Comparison of ENCODE assay signal across 8 mouse cellular contexts in genomic region chr7:126695210-126695611, GRCm38 (mm10). TPM values are rescaled to one million over a fixed set of nuclear protein-coding genes. Genes with fewer than 3 reads are reported as not detected.
DNase-seq lines count a peak whose midpoint lies in the region; ATAC-seq and TF ChIP-seq lines count a peak whose summit lies in the region.

Gene Bola2, plus strand, starts transcription at chr7:126695401.

- peaks cover 14% of the 10 kb centered on the region for H3K4me1 ChIP-seq in intestine, embryonic 16.5 days (ENCODE audit: control insufficient read depth, insufficient read depth, low read length)
- H3K4me1 ChIP-seq in limb, embryonic 14.5 days (ENCODE audit: control insufficient read depth, insufficient read depth, low read length) = peaks cover 17% of the 10 kb centered on the region
- H3K4me1 ChIP-seq in midbrain, embryonic 14.5 days (ENCODE audit: control insufficient read depth, insufficient read depth, low read length) = peaks cover 18% of the 10 kb centered on the region

- peak; percentile 66 for ATAC-seq in common myeloid progenitor, adult 5-6 weeks (replicated peaks; ENCODE audit: low read depth, poor library complexity, severe bottlenecking)
- peak; percentile 57 for ATAC-seq in granulocyte monocyte progenitor cell, adult 5-6 weeks (replicated peaks; ENCODE audit: poor library complexity, severe bottlenecking)
- peak; percentile 84 for ATAC-seq in intestine, embryonic 16.5 days
- ATAC-seq in limb, embryonic 14.5 days (ENCODE audit: low FRiP score, low read depth) = peak; percentile 56
- peak; percentile 55 for ATAC-seq in midbrain, embryonic 14.5 days (ENCODE audit: low FRiP score, low TSS enrichment)

- peak; percentile 63 for DNase-seq in right cerebral cortex, postnatal 14 days
- DNase-seq in right cerebral cortex, postnatal 36 days (ENCODE audit: low spot score in 2 of 2) = no peak
- peak; percentile 57 for DNase-seq in limb, embryonic 14.5 days (ENCODE audit: low spot score)
- peak; percentile 67 for DNase-seq in midbrain, embryonic 14.5 days
- peak; percentile 69 for DNase-seq in testis, postnatal 14 days (ENCODE audit: low spot score)

- H3K9me3 ChIP-seq in intestine, embryonic 16.5 days (ENCODE audit: control insufficient read depth, low read length) = no peaks in the 10 kb centered on the region
- H3K9me3 ChIP-seq in limb, embryonic 14.5 days (ENCODE audit: control insufficient read depth, low read length) = no peaks in the 10 kb centered on the region
- H3K9me3 ChIP-seq in midbrain, embryonic 14.5 days (ENCODE audit: control insufficient read depth, low read length) = no peaks in the 10 kb centered on the region

- peaks cover 8% of the 10 kb centered on the region; the same call in 1 of the 2 replicates for H3K36me3 ChIP-seq in intestine, embryonic 16.5 days (ENCODE audit: control insufficient read depth, insufficient read depth, low read length)
- peaks cover 26% of the 10 kb centered on the region for H3K36me3 ChIP-seq in limb, embryonic 14.5 days (ENCODE audit: control insufficient read depth, insufficient read depth, low read length)
- H3K36me3 ChIP-seq in midbrain, embryonic 14.5 days (ENCODE audit: control insufficient read depth, insufficient read depth, low read length) = peaks cover 47% of the 10 kb centered on the region

- TF ChIP-seq POLR2A in limb, embryonic 14.5 days (IDR thresholded peaks at IDR 0.05; ENCODE audit: borderline replicate concordance, extremely low read depth, insufficient read depth, insufficient read length) = no peak

- H3K27me3 ChIP-seq in intestine, embryonic 16.5 days (replicated peaks; ENCODE audit: control insufficient read depth, insufficient read depth, low read length) = no peaks in the 10 kb centered on the region
- no peaks in the 10 kb centered on the region for H3K27me3 ChIP-seq in limb, embryonic 14.5 days (ENCODE audit: control insufficient read depth, insufficient read depth, low read length)
- no peaks in the 10 kb centered on the region for H3K27me3 ChIP-seq in midbrain, embryonic 14.5 days (ENCODE audit: control insufficient read depth, insufficient read depth, low read length)

- peak within 1 kb of the TSS; percentile 98 for H3K27ac ChIP-seq in intestine, embryonic 16.5 days (ENCODE audit: low read length)
- peak within 1 kb of the TSS; percentile 94 for H3K27ac ChIP-seq in limb, embryonic 14.5 days (replicated peaks; ENCODE audit: low read depth, low read length)
- H3K27ac ChIP-seq in midbrain, embryonic 14.5 days (replicated peaks; ENCODE audit: low read depth, low read length) = peak within 1 kb of the TSS; percentile 93

- H3K4me2 ChIP-seq in intestine, embryonic 16.5 days (ENCODE audit: low read depth, low read length) = peak within 1 kb of the TSS; percentile 94
- H3K4me2 ChIP-seq in limb, embryonic 14.5 days (replicated peaks; ENCODE audit: low read depth, low read length, severe bottlenecking) = peak within 1 kb of the TSS; percentile 82
- peak within 1 kb of the TSS; percentile 89 for H3K4me2 ChIP-seq in midbrain, embryonic 14.5 days (ENCODE audit: low read length)

- H3K4me3 ChIP-seq in intestine, embryonic 16.5 days (ENCODE audit: low read length) = peak within 1 kb of the TSS; percentile 92
- peak within 1 kb of the TSS; percentile 81 for H3K4me3 ChIP-seq in limb, embryonic 14.5 days (replicated peaks; ENCODE audit: low read length)
- H3K4me3 ChIP-seq in midbrain, embryonic 14.5 days (replicated peaks; ENCODE audit: low read depth, low read length) = peak within 1 kb of the TSS; percentile 67

- peak within 1 kb of the TSS; percentile 97 for H3K9ac ChIP-seq in intestine, embryonic 16.5 days (ENCODE audit: low read depth, low read length)
- peak within 1 kb of the TSS; percentile 88 for H3K9ac ChIP-seq in limb, embryonic 14.5 days (ENCODE audit: low read depth, low read length, severe bottlenecking)
- peak within 1 kb of the TSS; percentile 72 for H3K9ac ChIP-seq in midbrain, embryonic 14.5 days (replicated peaks; ENCODE audit: low read length)

- under 1% methylated on average over 31 of the region's 31 CpGs for WGBS in intestine, embryonic 16.5 days
- whole genome bisulfite sequencing in limb, embryonic 14.5 days = under 1% methylated on average over 28 of the region's 31 CpGs
- WGBS in midbrain, embryonic 14.5 days = under 1% methylated on average over 31 of the region's 31 CpGs

RNA-seq across cellular contexts. Expression of gene Bola2, which starts in this region (rescaled TPM):
- total RNA-seq in common myeloid progenitor, adult 5-6 weeks (2017) = 119 and 144 TPM in 2 replicates
- 151 and 195 TPM in 2 replicates for total RNA-seq in granulocyte monocyte progenitor cell, adult 5-6 weeks (2014; fragmentation: Nextera tagmentation)
- 135 and 158 TPM in 2 replicates for total RNA-seq in granulocyte monocyte progenitor cell, adult 5-6 weeks (2017)
- polyA plus RNA-seq in intestine, embryonic 16.5 days (2015; fragmentation: Nextera tagmentation; extraction: Ambion mirVana) = 111 and 112 TPM in 2 replicates
- polyA plus RNA-seq in limb, embryonic 14.5 days (2012; rRNA removed) = 37.3 and 50.4 TPM in 2 replicates
- 121 and 122 TPM in 2 replicates for polyA plus RNA-seq in limb, embryonic 14.5 days (2014; fragmentation: Nextera tagmentation; extraction: Ambion mirVana)
- polyA plus RNA-seq in midbrain, embryonic 14.5 days (2014; fragmentation: Nextera tagmentation; extraction: Ambion mirVana) = 128 and 164 TPM in 2 replicates

Comparison
In these comparisons a context has a peak if more than half of its experiments do, and no peak if none do; other contexts are left out.
1. DNase-seq: peak in right cerebral cortex, postnatal 14 days (single experiment), limb, embryonic 14.5 days (single experiment), midbrain, embryonic 14.5 days (single experiment) and testis, postnatal 14 days (single experiment); none in right cerebral cortex, postnatal 36 days (0 of 2).
2. Peak in every context shown above with its lines, with median percentiles within 50 percentile points of each other: ATAC-seq, H3K27ac ChIP-seq, H3K4me2 ChIP-seq, H3K4me3 ChIP-seq and H3K9ac ChIP-seq.